Mouse (Mus musculus) Patski (cell line): ENCODE measurements at regions not wholly inside any gene's neighbourhood (a gene's known extent, or its start where the extent isn't known, plus 50 kb on each side); places are given as distances from the start of the nearest gene placed in this dataset.

Experiments used
- ATAC-seq: fragments of 100-300 bp; one replicate; pipeline ENCODE4 v1.8.0; 2021
- CTCF ChIA-PET: fragments of 350-600 bp; sonication (Branson Sonifier 250); formaldehyde crosslinking; loops from one replicate; lab custom pipeline; 2022; ENCODE audit warnings: inconsistent platforms; lab: Charles Lee
- POLR2A ChIA-PET: fragments of 350-600 bp; sonication (Branson Sonifier 250); formaldehyde crosslinking; loops from one replicate; lab custom pipeline; 2022; ENCODE audit warnings: antibody characterized with exemption, inconsistent platforms; lab: Charles Lee
- DNase-seq: peaks from one replicate; pipeline ENCODE4 v3.0.0-alpha.2; 2011; ENCODE audit warnings: low read depth, low spot score
- H3K27me3 ChIP-seq: fragments of 371-371 bp; one replicate; pipeline ENCODE4 v1.5.1; 2021
- CTCF ChIP-seq: fragments of 100-300 bp; IDR thresholded peaks from one replicate; pipeline ENCODE4 v1.5.1; 2021
- in situ Hi-C: fragments of 300-500 bp; cut with MboI; formaldehyde crosslinking; loops from 3 replicates; pipeline ENCODE4 v1.11.1; 2018; ENCODE audit warnings: low pct_unique_long_range_greater_than_20kb, mixed read lengths

- in situ Hi-C loops = no loop called here
- DNase-seq (no peak), ATAC-seq (no peak)
- ChIA-PET POLR2A (interaction anchor here (0.6 kb wide), 1 partner anchor 376 kb away, joined by 5 read pairs; no protein-coding TSS in a partner anchor), CTCF (no interaction called here)
- no peaks in the 10 kb centered on the region for H3K27me3 ChIP-seq
- TF ChIP-seq CTCF = no peak
Observed at GRCm38 (mm10) chr7:138501347-138502014, 104.0 kb upstream of the Tcerg1l start.

- CTCF ChIA-PET = no interaction called here
- ATAC-seq (no peak), DNase-seq (no peak)
- POLR2A ChIA-PET = no interaction called here
- no peak for TF ChIP-seq CTCF
- in situ Hi-C loops = no loop called here
- no peaks in the 10 kb centered on the region for H3K27me3 ChIP-seq
Observed at GRCm38 (mm10) chr7:138497771-138498170, 100.2 kb upstream of the Tcerg1l start.

- POLR2A ChIA-PET = no interaction called here
- H3K27me3 ChIP-seq = no peaks in the 10 kb centered on the region
- no peak for TF ChIP-seq CTCF
- CTCF ChIA-PET = no interaction called here
- in situ Hi-C loops = no loop called here
- no peak for ATAC-seq
- no peak for DNase-seq
Observed at GRCm38 (mm10) chr7:138497202-138497601, 99.7 kb upstream of the Tcerg1l start.

- no peaks in the 10 kb centered on the region for H3K27me3 ChIP-seq
- no peak for TF ChIP-seq CTCF
- POLR2A ChIA-PET = no interaction called here
- DNase-seq (no peak), ATAC-seq (no peak)
- in situ Hi-C loops = no loop called here
- CTCF ChIA-PET = no interaction called here
Observed at GRCm38 (mm10) chr7:138493661-138494060, 96.1 kb upstream of the Tcerg1l start.

GRCm38 (mm10) chr7:138492261-138492660 is 94.7 kb upstream of the Tcerg1l start:
- in situ Hi-C loops = no loop called here
- no peaks in the 10 kb centered on the region for H3K27me3 ChIP-seq
- ATAC-seq (no peak), DNase-seq (no peak)
- TF ChIP-seq CTCF = no peak
- POLR2A ChIA-PET = no interaction called here
- CTCF ChIA-PET = interaction anchor here (0.9 to 1.5 kb wide), 2 partner anchors 14 to 16 kb away, joined by 3 read pairs; no protein-coding TSS in a partner anchor

- ChIA-PET POLR2A (no interaction called here), CTCF (no interaction called here)
- ATAC-seq = no peak
Observed at GRCm38 (mm10) chr7:138489471-138489870, 91.9 kb upstream of the Tcerg1l start.

GRCm38 (mm10) chr7:138488201-138488720 is 90.7 kb upstream of the Tcerg1l start:
- ChIA-PET CTCF (no interaction called here), POLR2A (no interaction called here)
- DNase-seq = no peak
- H3K27me3 ChIP-seq = no peaks in the 10 kb centered on the region
- in situ Hi-C loops = no loop called here
- ATAC-seq = no peak
- TF ChIP-seq CTCF = no peak

More at GRCm38 (mm10) chr7:138489471-138489870, 91.9 kb upstream of the Tcerg1l start:
- DNase-seq = no peak
- H3K27me3 ChIP-seq = no peaks in the 10 kb centered on the region
- in situ Hi-C loops = no loop called here
- TF ChIP-seq CTCF = no peak

GRCm38 (mm10) chr7:138472891-138473455 is 75.4 kb upstream of the Tcerg1l start:
- ChIA-PET CTCF (interaction anchor here (1.1 kb wide), 1 partner anchor 46 kb away, joined by 3 read pairs; no protein-coding TSS in a partner anchor), POLR2A (no interaction called here)
- ATAC-seq (peak; percentile 40), DNase-seq (no peak)
- in situ Hi-C loops = no loop called here
- H3K27me3 ChIP-seq = no peaks in the 10 kb centered on the region
- peak; percentile 20 for TF ChIP-seq CTCF

GRCm38 (mm10) chr7:138472371-138472770 is 74.8 kb upstream of the Tcerg1l start:
- no peak for ATAC-seq
- ChIA-PET POLR2A (no interaction called here), CTCF (interaction anchor here (1.1 kb wide), 1 partner anchor 45 kb away, joined by 3 read pairs; no protein-coding TSS in a partner anchor)
- H3K27me3 ChIP-seq = no peaks in the 10 kb centered on the region
- no peak for DNase-seq
- TF ChIP-seq CTCF = no peak
- in situ Hi-C loops = no loop called here

GRCm38 (mm10) chr7:138469211-138469610 is 71.7 kb upstream of the Tcerg1l start:
- ATAC-seq = no peak
- no peak for TF ChIP-seq CTCF
- ChIA-PET POLR2A (no interaction called here), CTCF (no interaction called here)
- no peak for DNase-seq
- in situ Hi-C loops = no loop called here
- H3K27me3 ChIP-seq = no peaks in the 10 kb centered on the region

GRCm38 (mm10) chr7:138468436-138468835 is 70.9 kb upstream of the Tcerg1l start:
- no peak for DNase-seq
- in situ Hi-C loops = no loop called here
- H3K27me3 ChIP-seq = no peaks in the 10 kb centered on the region
- no peak for ATAC-seq
- ChIA-PET POLR2A (no interaction called here), CTCF (no interaction called here)
- TF ChIP-seq CTCF = no peak
